19 mouse cellular contexts compared by ENCODE assay signal in genomic region chr1:194318351-194318750, GRCm38 (mm10).
"Had no signal": no experiment of that assay in that cellular context is flagged by ENCODE, and none has a peak within 500 bp of the region (broad histone marks: within the 10 kb centered on the region; RNA-seq: fewer than 3 reads in every experiment).

No protein-coding gene starts in this region.

- H3K27ac ChIP-seq: hindbrain, postnatal 0 days; kidney, postnatal 0 days; liver, embryonic 14.5 days; macrophage; midbrain, embryonic 12.5 days; midbrain, embryonic 15.5 days; neural tube, embryonic 12.5 days; neural tube, embryonic 15.5 days; stomach, embryonic 15.5 days had no signal

- H3K4me1 ChIP-seq: midbrain, embryonic 12.5 days; neural tube, embryonic 12.5 days; stomach, embryonic 15.5 days had no signal

- ATAC-seq: hindbrain, postnatal 0 days; inflammation-experienced regulatory T-cells, adult 6 months; midbrain, embryonic 15.5 days had no signal

- H3K4me3 ChIP-seq: midbrain, embryonic 12.5 days; midbrain, embryonic 15.5 days; neural tube, embryonic 12.5 days; neural tube, embryonic 15.5 days; stomach, embryonic 15.5 days had no signal

- H3K27me3 ChIP-seq: midbrain, embryonic 12.5 days; midbrain, embryonic 15.5 days; neural tube, embryonic 12.5 days; neural tube, embryonic 15.5 days; stomach, embryonic 15.5 days had no signal

- DNase-seq: kidney, adult 8-10 months; kidney, postnatal 25 days; left cerebral cortex, postnatal 4 days; lung, adult 2 months; right cerebral cortex, adult 18-20 months; right cerebral cortex, postnatal 14 days; right cerebral cortex, postnatal 4 days; spleen, adult 18-20 months; thymus, postnatal 25 days had no signal

- H3K36me3 ChIP-seq: midbrain, embryonic 12.5 days; midbrain, embryonic 15.5 days; neural tube, embryonic 12.5 days; neural tube, embryonic 15.5 days; stomach, embryonic 15.5 days had no signal

- H3K9ac ChIP-seq: liver, embryonic 14.5 days; midbrain, embryonic 12.5 days; midbrain, embryonic 15.5 days; neural tube, embryonic 12.5 days; neural tube, embryonic 15.5 days; stomach, embryonic 15.5 days had no signal

- H3K4me2 ChIP-seq: midbrain, embryonic 12.5 days; midbrain, embryonic 15.5 days; neural tube, embryonic 12.5 days; neural tube, embryonic 15.5 days; stomach, embryonic 15.5 days had no signal

- H3K9me3 ChIP-seq: midbrain, embryonic 12.5 days; midbrain, embryonic 15.5 days; neural tube, embryonic 12.5 days; neural tube, embryonic 15.5 days; stomach, embryonic 15.5 days had no signal
